Mouse (Mus musculus) ovary, adult 18-20 months (tissue): ENCODE measurements around the gene Nsun2.
"Not testable (repeated sequence)": the region's sequence is repeated elsewhere in the genome, so short reads cannot be mapped to it uniquely, and the experiment has no call there.

Experiments used
- DNase-seq: peaks from one replicate; pipeline ENCODE4 v3.0.0; 2022; ENCODE audit warnings: low spot score, mixed read lengths

The Nsun2 gene

DNA sequence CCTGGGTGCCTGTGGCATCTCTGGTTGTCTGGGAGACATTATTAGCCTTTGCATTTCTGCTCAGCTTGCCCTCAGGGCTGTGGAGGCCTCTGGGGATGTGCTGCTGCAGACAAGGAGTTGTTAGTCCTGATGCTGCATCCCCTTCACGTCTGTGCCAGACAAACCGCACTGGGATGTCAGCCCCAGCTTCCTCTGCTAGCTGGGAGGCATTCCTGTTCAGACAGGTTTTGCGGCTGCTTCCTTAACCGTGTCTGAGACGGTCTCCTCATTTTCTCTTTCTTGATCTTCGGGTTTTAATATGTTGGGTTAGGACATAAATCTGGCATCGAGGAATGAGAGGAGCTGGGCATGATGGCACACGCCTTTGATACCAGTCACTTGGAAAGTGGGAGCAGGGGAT lies 58.7 kb downstream of the Nsun2 start:
- DNase-seq: no peak

GRCm38 (mm10) chr13:69593453-69593852 lies 59.9 kb downstream of the Nsun2 start:
- DNase-seq: peak; percentile 16

- no peak for DNase-seq
Measured at GRCm38 (mm10) chr13:69594577-69595256, 61.2 kb downstream of the Nsun2 start.

DNA sequence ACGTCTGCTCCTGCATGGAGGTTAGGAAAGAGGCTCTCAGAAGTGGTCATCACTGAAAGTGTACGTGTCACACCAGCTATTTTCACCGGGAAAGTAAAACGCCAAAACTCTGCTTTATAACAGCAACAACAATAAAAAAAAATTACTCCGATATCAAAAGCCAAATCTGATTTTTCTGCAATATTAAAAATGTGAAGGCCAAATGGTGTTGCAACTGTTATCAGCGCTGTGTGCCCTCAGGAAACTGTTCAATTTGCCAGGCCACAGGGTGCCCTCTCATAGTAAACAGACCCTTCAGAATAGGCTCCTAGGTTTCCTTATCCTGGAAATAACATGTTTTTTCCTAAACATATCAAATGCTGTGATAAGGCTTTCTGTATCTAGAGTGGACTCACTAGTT lies 62.4 kb downstream of the Nsun2 start:
- DNase-seq: no peak

DNA sequence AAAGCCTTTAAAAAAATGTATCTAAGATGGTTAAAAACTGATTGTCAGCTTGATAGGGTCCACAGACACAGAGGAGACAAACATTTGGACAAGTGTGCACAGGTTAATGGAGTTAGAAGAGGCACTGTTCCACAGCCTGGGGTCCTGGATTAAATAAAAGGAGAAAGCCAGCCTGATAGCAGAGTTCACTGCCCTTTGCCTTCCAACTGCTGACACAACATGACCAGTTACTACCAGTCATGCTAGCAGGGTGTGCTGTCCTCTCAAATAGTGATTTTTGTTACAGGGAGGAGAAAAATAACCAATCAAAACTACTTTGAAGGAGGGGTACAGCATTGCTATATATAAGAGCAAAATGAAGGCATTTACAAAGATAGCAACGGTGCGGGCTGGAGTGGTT lies 63.0 kb downstream of the Nsun2 start:
- DNase-seq: no peak

GRCm38 (mm10) chr13:69598867-69599266 lies 65.3 kb downstream of the Nsun2 start:
- DNase-seq: no peak

- DNase-seq: not testable (repeated sequence)
Measured at GRCm38 (mm10) chr13:69600863-69601262, 67.3 kb downstream of the Nsun2 start.

GRCm38 (mm10) chr13:69601321-69601720 lies 67.8 kb downstream of the Nsun2 start:
- DNase-seq: no peak

GRCm38 (mm10) chr13:69604670-69605069 lies 71.1 kb downstream of the Nsun2 start:
- no peak for DNase-seq

DNA sequence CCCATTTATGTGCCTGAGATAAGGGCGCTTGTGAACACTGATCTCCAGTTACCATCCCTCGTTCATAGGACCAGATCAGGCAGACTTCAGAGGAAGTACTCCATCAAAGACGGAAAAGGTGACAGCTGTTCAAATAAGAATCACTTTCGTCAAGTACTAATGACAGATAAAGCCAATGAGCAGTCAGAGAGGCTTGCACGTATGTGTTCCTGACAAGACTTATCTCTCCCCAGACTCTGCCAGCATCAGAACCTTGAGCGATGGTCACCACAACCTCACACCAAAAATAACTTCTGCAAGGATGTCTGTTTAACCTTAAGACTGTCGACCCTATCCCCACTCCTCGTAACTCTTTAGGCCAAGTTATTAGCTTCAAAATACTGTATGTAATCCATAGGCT lies 75.2 kb downstream of the Nsun2 start:
- DNase-seq: peak; percentile 13

- no peak for DNase-seq
Measured at GRCm38 (mm10) chr13:69610751-69611397, 77.3 kb downstream of the Nsun2 start.

DNA sequence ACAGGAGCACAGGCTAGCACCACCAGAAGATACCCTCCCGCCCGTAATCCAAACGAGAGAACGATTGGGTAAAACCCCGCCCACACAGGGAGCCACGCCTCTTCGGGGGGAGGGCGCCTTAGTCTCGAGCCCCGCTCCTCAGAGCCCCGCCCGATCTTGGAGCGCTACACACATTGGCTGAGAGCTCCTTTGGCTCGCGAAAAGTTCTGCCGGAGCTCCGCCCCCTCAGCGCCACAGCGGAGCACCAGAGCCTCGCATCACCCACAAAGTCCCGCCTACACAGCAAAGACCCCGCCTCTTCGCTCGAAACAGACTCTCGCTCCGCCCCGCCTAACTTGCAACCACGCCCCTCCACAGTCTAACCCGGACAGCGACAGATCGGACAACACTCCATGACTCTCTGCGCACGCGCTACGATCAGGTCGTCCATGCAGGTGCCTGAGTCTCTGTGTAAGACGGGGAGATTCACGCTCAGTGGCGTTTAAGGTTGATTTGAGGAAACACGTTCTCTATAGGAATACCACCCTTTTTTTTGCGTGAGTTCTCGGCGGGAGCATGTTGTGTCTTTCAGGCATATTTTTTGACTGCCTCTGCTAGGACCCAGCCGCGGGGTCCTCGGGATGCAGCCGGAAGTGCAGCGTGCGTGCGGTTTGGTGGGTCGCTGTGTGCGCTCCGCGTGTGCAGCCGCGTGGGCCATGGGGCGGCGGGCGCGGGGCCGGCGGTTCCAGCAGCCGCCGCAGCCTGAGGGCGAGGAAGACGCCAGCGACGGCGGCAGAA lies 78.0 kb downstream of the Nsun2 start, which contains the start of gene Srd5a1:
Gene Srd5a1, minus strand, starts transcription at position 45 of the 777 bp plus-strand sequence.
- DNase-seq: peak; percentile 99

- DNase-seq: peak; percentile 4
Measured at GRCm38 (mm10) chr13:69612175-69612544, 78.6 kb downstream of the Nsun2 start.

GRCm38 (mm10) chr13:69616716-69617115 lies 83.2 kb downstream of the Nsun2 start:
- DNase-seq: no peak

GRCm38 (mm10) chr13:69623843-69624242 lies 90.3 kb downstream of the Nsun2 start:
- no peak for DNase-seq

- no peak for DNase-seq
Measured at GRCm38 (mm10) chr13:69624510-69624909, 91.0 kb downstream of the Nsun2 start.

DNA sequence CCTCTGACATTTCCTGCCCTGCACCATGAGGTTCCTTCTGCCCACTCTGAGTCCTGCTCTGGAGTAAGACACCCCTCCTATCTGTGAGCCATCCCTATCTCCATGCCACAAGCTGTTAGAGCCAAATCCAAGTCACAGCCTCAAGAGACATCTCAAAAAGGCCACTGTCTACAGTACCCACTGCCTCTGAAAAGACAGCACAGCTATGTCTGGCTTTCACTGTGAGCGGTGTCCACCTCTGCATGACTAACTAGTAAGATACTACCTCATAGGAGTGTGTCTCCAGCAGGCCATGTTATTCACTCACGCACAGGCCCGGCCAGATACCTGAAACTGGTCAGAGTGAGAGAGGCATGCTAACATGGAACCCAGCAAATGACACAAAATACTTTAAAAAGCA lies 94.4 kb downstream of the Nsun2 start:
- no peak for DNase-seq

DNA sequence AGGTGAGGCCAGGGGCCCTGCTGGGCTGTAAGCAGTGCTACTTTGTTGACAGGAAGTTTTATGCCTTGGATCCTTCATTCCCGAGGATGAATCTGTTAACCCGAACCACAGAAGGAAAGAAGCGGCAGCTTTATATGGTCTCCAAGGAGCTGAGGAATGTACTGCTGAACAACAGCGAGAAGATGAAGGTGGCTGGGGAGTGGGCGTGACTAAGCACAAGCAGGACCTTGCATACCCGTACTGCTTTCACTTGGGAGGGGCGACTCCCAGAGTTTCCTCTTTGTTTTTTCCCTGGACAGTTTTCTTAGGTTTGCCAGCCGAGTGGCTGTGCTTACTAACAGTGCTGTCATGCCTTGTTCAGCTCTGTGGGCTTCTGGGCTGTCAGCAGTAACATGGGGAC lies 97.0 kb downstream of the Nsun2 start:
- no peak for DNase-seq

GRCm38 (mm10) chr13:69631111-69631510 lies 97.6 kb downstream of the Nsun2 start:
- no peak for DNase-seq

GRCm38 (mm10) chr13:69631659-69632058 lies 98.1 kb downstream of the Nsun2 start:
- DNase-seq: no peak

GRCm38 (mm10) chr13:69633551-69633950 lies 100.0 kb downstream of the Nsun2 start:
- DNase-seq: no peak

GRCm38 (mm10) chr13:69633988-69634387 lies 100.4 kb downstream of the Nsun2 start:
- no peak for DNase-seq

- DNase-seq: not testable (repeated sequence)
Measured at GRCm38 (mm10) chr13:69635836-69636235, 102.3 kb downstream of the Nsun2 start.
